Mouse (Mus musculus): Measurements from ENCODE around the gene Cubn. TPM values are rescaled to one million over a fixed set of nuclear protein-coding genes. Genes with fewer than 3 reads are reported as not detected.

Cubn gene
- total and polyA plus RNA-seq, 3 experiments = 0.03 TPM; not detected in 2

DNA sequence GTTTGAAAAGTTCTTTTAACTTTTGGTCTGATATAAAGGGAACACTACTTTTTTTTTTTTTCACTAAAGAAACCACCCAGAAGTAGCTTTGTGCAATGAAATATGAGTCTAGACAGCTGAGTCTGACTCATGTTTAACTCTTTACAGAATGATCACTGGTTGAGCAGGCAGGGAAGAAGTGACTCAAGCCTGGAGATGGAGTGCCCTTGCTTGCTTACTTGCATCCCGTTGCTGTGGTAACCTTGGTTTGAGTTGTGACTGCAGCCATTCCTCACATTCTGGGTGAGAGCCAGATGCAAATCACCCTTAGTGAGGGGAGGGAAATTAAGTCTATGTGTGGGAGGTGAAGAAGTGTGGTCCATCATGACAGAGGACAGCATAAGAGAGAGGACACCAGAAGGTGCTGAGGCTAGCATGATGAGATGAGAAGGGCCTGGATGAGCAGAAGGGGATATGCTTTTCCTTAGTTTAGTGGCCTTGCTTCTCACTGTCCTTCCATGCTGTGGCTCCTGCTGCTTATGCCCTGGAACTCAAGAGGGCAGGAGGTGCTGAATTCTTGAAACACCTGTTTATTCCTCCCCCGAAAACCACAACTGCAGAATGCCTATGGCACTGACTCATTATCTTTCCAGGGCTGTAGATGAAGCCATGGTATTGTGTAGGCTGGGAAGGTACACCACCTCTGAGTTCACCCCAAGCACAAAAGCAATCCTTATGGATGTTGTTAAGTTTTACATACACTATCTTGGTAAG is 81.7 kb downstream of the Cubn start:
- TF ChIP-seq POLR2AphosphoS2 (IDR thresholded peaks at IDR 0.05; ENCODE audit: low read length) = no peak
- TF ChIP-seq EP300 (IDR thresholded peaks at IDR 0.05; ENCODE audit: low read depth in 1 of 2, low read length in 2 of 2) = no peak
- no peak for TF ChIP-seq NRF1 (IDR thresholded peaks at IDR 0.05; ENCODE audit: insufficient read depth, low read depth, low read length, poor library complexity, severe bottlenecking)
- TF ChIP-seq POLR2AphosphoS5 (IDR thresholded peaks at IDR 0.05; ENCODE audit: borderline replicate concordance, low read depth, low read length) = no peak
- TF ChIP-seq CHD2 (IDR thresholded peaks at IDR 0.05; ENCODE audit: low read length) = no peak
- TF ChIP-seq MEF2A (IDR thresholded peaks at IDR 0.05; ENCODE audit: extremely low read depth, insufficient replicate concordance, low read depth, low read length, poor library complexity, severe bottlenecking) = no peak
- no peak for TF ChIP-seq TAL1 (IDR thresholded peaks at IDR 0.05; ENCODE audit: low read length)
- TF ChIP-seq ETS1 (IDR thresholded peaks at IDR 0.05; ENCODE audit: low read depth, low read length) = peak; percentile 53; the same call in 1 of the 2 replicates
- TF ChIP-seq ZC3H11A (IDR thresholded peaks at IDR 0.05; ENCODE audit: low read depth, low read length) = no peak
- no peak for TF ChIP-seq ZMIZ1 (IDR thresholded peaks at IDR 0.05; ENCODE audit: low read depth, low read length)
- no peak for TF ChIP-seq USF1 (IDR thresholded peaks at IDR 0.05; ENCODE audit: low read depth, low read length)
- no peak for TF ChIP-seq BHLHE40 (IDR thresholded peaks at IDR 0.05; ENCODE audit: borderline replicate concordance, low read depth, low read length)
- no peak for TF ChIP-seq NELFE (IDR thresholded peaks at IDR 0.05; ENCODE audit: low read depth, low read length)
- no peak for TF ChIP-seq POLR2A (IDR thresholded peaks at IDR 0.05; ENCODE audit: control insufficient read depth in 1 of 2, insufficient read depth in 1 of 2, low read depth in 1 of 2, low read length in 2 of 2, poor library complexity in 1 of 2)
- TF ChIP-seq TCF12 (IDR thresholded peaks at IDR 0.05; ENCODE audit: low read depth, low read length) = no peak
- no peak for TF ChIP-seq E2F4 (IDR thresholded peaks at IDR 0.05; ENCODE audit: borderline replicate concordance, low read depth, low read length)
- no peak for TF ChIP-seq MAFK (IDR thresholded peaks at IDR 0.05; ENCODE audit: borderline replicate concordance, low read depth, low read length)
- TF ChIP-seq RAD21 (IDR thresholded peaks at IDR 0.05; ENCODE audit: low read depth, low read length) = no peak
- no peak for TF ChIP-seq ZKSCAN1 (IDR thresholded peaks at IDR 0.05; ENCODE audit: low read depth, low read length)
- no peak for TF ChIP-seq SIN3A (IDR thresholded peaks at IDR 0.05; ENCODE audit: low read length)
- TF ChIP-seq ZNF384 (IDR thresholded peaks at IDR 0.05; ENCODE audit: low read depth, low read length) = peak; percentile 67
- peak; percentile 68; the same call in 1 of the 2 replicates for TF ChIP-seq JUND (IDR thresholded peaks at IDR 0.05; ENCODE audit: low read depth, low read length)
- TF ChIP-seq MXI1 (IDR thresholded peaks at IDR 0.05; ENCODE audit: low read depth, low read length) = no peak
- no peak for TF ChIP-seq HCFC1 (IDR thresholded peaks at IDR 0.05; ENCODE audit: low read depth, low read length)
- Histone ChIP-seq H3K27ac (ENCODE audit: control insufficient read depth, low read depth, low read length) (no peak overlapping the region), H3K4me3 (ENCODE audit: control insufficient read depth in 1 of 2, insufficient read depth in 1 of 2, low read depth in 2 of 2, low read length in 2 of 2) (no peak overlapping the region), H3K9me3 (replicated peaks; ENCODE audit: insufficient read depth, low read length) (no peaks in the 10 kb centered on the region), H3K27me3 (ENCODE audit: control insufficient read depth in 1 of 2, insufficient read depth in 2 of 2, low read length in 2 of 2) (no peaks in the 10 kb centered on the region), H3K36me3 (ENCODE audit: control insufficient read depth in 1 of 2, insufficient read depth in 2 of 2, low read length in 2 of 2) (peaks cover 0 to 46% of the 10 kb centered on the region in 2 experiments; a peak in 2 of 4 replicates), H3K4me1 (ENCODE audit: control insufficient read depth in 1 of 2, insufficient read depth in 2 of 2, low read length in 2 of 2) (peaks cover 2 to 30% of the 10 kb centered on the region in 2 experiments; a peak in 3 of 4 replicates), H3K79me2 (ENCODE audit: control insufficient read depth, insufficient read depth, low read length, poor library complexity) (no peaks in the 10 kb centered on the region), H3K9ac (ENCODE audit: control insufficient read depth, low read depth, low read length, poor library complexity, severe bottlenecking) (no peak overlapping the region)
- peak; percentile 56 for DNase-seq (ENCODE audit: low read depth, low spot score)
